Mouse (Mus musculus) ovary, adult 18-20 months (tissue): ENCODE results near the gene Map6.
"Not testable (repeated sequence)": the region's sequence is repeated elsewhere in the genome, so short reads cannot be mapped to it uniquely, and the experiment has no call there.

ENCODE experiments used
- DNase-seq: peaks from one replicate; pipeline ENCODE4 v3.0.0; 2022; ENCODE audit warnings: low spot score, mixed read lengths

Gene Map6

GRCm38 (mm10) chr7:99356244-99356930 lies 89.1 kb downstream of the Map6 start:
- peak; percentile 46 for DNase-seq

DNA sequence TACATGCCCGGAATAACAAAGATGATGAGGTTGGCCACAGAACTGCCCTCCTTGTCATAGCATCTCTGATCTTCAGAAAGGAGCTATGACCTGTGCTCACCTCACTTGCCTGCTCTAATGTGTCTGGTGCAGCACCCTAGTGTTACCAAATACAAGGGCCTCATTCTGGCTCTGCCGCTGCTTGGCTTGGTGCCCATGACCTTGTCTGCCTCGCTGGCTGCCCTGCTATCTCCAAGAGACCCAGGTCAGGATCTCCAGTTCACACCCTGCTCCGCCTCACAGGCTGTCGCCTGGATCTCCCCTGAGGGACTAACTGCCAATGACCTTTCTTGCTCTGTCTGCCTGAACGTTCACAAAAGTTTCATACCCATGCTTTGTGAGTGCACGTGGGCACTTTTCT lies 90.0 kb downstream of the Map6 start:
- DNase-seq: peak; percentile 83

DNA sequence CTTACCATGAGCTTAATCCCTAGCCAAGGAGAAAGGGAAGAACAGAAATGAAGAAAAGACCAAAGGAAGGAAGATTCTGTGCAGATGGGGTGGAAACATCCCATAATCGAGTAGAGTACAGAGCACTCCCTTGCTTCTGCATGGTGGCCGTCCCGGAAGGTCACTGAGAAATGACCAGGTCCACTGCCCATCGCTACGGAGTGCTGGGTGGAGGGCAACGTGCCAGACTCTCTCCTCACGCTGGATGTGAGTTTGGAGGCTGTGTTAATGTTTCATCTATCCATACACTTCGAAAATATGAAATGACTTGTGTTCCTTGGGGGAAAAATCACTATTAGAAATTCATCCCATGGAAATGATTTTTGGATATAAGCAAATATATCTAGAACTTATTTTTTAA lies 91.1 kb downstream of the Map6 start:
- DNase-seq: no peak

DNA sequence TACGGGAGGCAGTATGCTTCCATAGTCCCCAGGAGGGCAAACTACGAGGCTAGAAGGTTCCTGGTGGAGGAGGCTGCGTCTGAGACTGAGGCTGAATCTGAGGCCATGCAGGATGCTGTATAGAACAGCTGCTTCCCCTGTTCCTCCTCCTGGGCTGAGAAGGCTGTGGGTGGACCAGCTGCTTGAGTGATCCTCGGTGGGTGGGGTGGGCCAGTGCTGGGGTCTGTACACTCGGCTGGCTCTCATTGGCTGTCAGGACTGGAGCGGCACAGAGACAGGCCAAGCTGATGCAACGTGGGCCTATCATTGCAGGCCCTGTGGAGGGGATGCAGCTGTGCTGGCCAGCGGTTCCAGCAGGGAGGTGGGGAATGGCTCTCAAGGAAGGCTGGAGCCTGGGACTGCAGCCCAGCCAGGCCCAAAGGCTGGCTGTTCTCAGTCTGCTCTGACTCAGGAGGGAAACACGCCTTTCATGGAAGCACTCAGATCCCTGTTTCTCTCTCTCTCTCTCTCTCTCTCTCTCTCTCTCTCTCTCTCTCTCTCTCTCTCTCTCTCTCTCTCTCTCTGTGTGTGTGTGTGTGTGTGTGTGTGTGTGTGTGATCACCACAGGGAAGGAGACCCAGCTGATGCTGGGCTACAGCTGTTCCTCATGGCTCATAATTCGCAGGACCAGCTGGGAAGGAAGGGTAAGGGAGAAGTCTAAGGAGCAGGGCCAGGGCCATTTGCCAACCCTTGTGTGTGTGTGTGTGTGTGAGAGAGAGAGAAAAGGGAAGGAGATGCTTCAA lies 93.0 kb downstream of the Map6 start:
- DNase-seq: peak; percentile 80

DNA sequence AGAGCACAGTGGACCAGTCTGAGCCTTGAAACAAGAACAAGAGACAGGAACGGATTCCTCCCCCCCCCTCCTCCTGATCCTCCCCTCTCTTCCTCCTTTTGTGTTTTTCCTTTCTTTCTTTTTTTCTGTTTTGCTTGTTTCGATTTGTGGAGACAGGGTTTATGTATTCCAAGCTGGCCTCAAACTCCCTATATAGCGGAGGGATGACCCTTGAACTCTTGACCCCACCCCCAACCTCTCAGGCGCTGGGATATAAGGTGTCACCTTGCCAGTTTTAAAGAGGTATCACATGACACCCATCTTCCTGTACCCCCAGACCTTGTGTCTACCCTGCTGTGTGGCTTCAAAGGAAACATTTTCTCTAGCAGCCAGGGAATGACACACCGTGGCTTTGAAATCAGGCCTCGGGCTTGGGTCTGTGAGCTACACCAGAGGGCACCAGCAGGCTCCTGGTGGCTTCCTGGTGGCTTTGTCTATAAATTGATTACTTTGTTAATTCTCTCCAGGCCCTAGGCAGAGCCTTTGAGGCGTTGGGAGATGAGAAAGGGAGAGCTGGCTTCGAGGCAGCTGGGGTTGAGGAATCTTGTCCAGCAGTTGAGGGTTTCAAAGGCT lies 93.7 kb downstream of the Map6 start:
- no peak for DNase-seq

DNA sequence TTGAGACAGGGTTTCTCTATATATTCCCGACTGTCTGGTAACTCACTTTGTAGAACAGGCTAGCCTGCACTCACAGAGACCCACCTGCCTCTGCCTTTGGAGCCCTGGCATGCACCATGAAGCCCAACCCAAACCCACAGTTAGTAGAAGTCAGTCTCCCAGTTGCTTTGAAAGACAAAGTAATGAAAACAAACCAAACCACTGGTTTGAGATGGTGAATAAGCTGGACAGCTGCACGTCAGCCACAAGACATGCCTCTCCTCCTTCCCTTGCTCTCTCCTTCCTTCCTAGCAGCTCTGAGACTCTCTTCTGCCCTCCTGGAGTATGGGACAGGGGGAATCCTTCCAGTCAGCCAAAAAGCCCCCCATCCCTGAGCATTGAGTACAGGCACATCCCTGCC lies 94.9 kb downstream of the Map6 start:
- no peak for DNase-seq

- DNase-seq: peak; percentile 44
Measured at GRCm38 (mm10) chr7:99365069-99365468, 97.8 kb downstream of the Map6 start.

DNA sequence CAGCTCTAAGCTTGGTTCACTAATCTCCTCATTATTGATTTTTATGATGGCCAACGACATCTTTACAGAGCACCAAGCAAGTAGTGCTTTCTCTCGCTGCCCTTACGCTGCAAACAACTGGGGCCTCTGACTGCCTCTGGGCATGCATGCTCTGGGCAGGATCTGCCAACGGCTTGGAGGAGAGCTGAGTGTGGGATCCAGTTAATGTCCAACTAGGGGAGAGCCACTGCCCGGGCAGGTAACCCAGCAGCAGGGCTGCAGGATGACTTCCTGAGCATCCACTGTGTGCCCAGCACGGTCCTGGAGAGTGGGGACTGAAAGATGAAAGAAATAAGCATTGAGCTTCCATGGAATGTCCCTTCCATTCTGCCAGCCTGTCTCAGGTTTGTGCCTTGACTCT lies 99.5 kb downstream of the Map6 start:
- no peak for DNase-seq

DNA sequence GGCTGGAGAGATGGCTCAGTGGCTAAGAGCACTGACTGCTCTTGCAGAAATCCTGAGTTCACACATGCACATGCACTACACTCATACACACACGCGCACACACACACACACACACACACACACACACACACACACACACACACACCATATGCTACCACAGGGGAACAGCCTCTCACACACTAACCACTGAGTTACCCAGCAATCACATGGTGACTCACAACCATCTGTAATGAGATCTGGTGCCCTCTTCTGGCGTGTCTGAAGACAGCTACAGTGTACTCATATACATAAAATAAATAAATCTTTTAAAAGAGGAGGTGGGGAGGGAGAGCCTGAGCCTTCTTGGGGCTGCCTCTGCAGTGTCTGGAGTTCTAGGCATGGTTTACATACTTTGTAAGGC lies 107.1 kb downstream of the Map6 start:
- not testable (repeated sequence) for DNase-seq

GRCm38 (mm10) chr7:99375455-99375854 lies 108.2 kb downstream of the Map6 start:
- DNase-seq: no peak

- no peak for DNase-seq
Measured at GRCm38 (mm10) chr7:99378870-99379269, 111.6 kb downstream of the Map6 start.

DNA sequence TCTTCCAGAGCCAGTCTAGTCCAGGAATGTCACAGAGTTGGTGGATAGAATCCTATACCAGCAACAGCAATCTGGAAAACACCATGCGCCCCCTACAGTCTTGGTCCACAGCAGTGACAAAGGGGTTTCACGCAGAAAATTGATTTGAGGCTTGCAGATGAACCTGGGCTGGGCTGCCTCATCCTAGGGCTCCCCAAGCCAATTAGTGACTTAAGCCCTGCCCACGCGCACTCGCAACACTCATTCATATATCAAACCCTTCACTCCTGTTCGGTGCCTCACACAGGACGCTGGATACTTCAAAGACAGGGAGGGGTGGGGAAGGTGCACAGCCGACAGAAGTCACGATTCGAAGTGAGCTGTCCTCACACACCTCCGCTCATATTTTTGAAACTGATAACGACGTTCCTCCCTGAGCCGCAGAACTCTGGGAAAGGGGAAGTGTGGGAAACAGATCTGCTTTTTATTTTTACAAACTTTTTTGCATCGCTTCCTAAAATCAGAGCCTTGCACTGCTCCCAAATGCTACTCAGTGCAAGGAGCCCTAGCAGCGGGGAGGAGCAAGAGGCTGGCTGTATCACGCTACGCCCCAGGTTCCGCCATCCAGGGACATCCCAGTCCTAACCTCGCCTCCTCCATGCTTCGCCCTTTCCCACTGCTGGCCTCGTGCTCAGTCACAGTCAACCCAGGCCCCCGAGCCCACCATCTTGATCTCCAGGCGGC lies 113.4 kb downstream of the Map6 start:
- DNase-seq: no peak

- peak; percentile 98 for DNase-seq
Measured at GRCm38 (mm10) chr7:99381214-99382087, 114.2 kb downstream of the Map6 start, which contains the start of gene Gdpd5. Gene Gdpd5 (plus strand): TSS chr7:99381414.

GRCm38 (mm10) chr7:99382088-99383000 lies 115.1 kb downstream of the Map6 start:
- DNase-seq: no peak

DNA sequence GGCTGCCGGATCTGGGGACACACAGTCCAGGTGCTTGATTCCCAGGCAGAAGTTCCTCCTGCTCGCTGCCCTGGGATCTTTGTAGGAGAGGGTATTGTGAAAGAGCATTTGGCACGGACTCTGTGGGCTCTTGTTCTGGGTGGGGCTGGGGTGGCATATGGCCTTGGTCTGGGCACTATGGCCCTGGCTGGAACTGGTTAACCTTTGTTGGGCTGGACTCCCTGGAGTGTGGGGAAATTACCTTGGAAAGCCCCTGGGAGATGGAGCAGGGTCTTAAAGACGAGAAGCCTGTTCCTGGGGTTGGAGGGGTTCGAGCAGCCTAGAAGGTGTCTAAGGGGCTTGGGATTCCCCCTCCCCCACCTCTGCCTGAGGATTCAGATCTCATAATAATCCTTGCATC lies 116.0 kb downstream of the Map6 start:
- no peak for DNase-seq

GRCm38 (mm10) chr7:99384101-99384611 lies 116.9 kb downstream of the Map6 start:
- DNase-seq: no peak

GRCm38 (mm10) chr7:99386030-99386429 lies 118.8 kb downstream of the Map6 start:
- DNase-seq: no peak
